Mouse (Mus musculus): ENCODE results near the gene Gpr157. TPM values are rescaled to one million over a fixed set of nuclear protein-coding genes. Genes with fewer than 3 reads are reported as not detected.

Gpr157 gene
- 0.42 TPM for polyA plus RNA-seq (2015; fragmentation: Illumina TruSeq; extraction: RNeasy Lipid Tissue Mini Kit (QIAGEN cat#74804); ENCODE audit: insufficient read depth, low read depth, low replicate concordance)

DNA sequence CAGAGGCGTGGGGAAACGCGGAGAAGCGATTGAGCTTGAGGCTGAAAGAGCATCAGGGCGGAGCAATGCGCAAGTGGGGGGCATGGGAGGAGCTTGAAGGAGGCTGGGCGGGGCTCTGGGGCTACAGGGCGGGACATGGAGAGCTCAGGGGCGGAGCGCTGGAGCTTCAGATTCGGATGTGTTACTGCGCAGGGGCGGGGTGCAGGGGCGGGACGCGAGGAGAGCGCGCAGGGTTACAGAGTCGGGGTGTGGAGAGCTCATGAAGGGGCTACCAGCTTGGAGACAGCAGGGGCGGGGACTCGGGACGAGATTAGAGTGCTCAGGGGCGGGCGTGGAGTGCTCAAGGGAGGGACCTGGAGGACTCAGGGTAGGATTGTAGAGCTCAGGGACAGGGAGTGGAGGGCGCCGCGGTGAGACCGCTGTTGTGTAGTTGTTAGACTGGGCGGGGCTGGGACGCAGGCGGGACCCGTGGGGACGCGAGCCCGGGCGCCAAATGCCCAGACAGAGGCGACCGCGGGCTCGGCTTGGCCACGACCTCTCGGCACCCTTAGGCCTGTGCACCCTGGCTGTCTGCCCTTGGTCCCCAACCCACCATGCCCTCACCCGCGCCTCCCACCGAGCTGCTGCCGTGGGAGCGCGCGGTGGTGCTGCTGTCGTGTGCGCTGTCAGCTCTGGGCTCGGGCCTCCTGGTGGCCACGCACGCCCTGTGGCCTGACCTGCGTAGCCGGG is at the start of gene Gpr157:
Gpr157 (plus strand) TSS at position 205 of the 729 bp plus-strand sequence.

GRCm38 (mm10) chr4:150119055-150119454 is 31.9 kb downstream of the Gpr157 start, which contains the start of gene Slc2a5:
Slc2a5 (plus strand) TSS chr4:150119283.

Other genes with a start within 250 kb of the Gpr157 start
- gene Spsb1, start 132.3 kb upstream of the Gpr157 start, polyA plus RNA-seq (2015; fragmentation: Illumina TruSeq; extraction: RNeasy Lipid Tissue Mini Kit (QIAGEN cat#74804); ENCODE audit: insufficient read depth, low read depth, low replicate concordance), result 3.3 TPM
- gene H6pd, start 78.3 kb upstream of the Gpr157 start, polyA plus RNA-seq (2015; fragmentation: Illumina TruSeq; extraction: RNeasy Lipid Tissue Mini Kit (QIAGEN cat#74804); ENCODE audit: insufficient read depth, low read depth, low replicate concordance), result 9.9 TPM
- 10.3 TPM for gene Slc2a5, start 31.9 kb downstream of the Gpr157 start, polyA plus RNA-seq (2015; fragmentation: Illumina TruSeq; extraction: RNeasy Lipid Tissue Mini Kit (QIAGEN cat#74804); ENCODE audit: insufficient read depth, low read depth, low replicate concordance)
- not detected for gene Slc2a7, start 61.6 kb downstream of the Gpr157 start, polyA plus RNA-seq (2015; fragmentation: Illumina TruSeq; extraction: RNeasy Lipid Tissue Mini Kit (QIAGEN cat#74804); ENCODE audit: insufficient read depth, low read depth, low replicate concordance)
- gene Car6, start 114.0 kb downstream of the Gpr157 start, polyA plus RNA-seq (2015; fragmentation: Illumina TruSeq; extraction: RNeasy Lipid Tissue Mini Kit (QIAGEN cat#74804); ENCODE audit: insufficient read depth, low read depth, low replicate concordance), result not detected
- 62.8 TPM for gene Eno1, start 149.4 kb downstream of the Gpr157 start, polyA plus RNA-seq (2015; fragmentation: Illumina TruSeq; extraction: RNeasy Lipid Tissue Mini Kit (QIAGEN cat#74804); ENCODE audit: insufficient read depth, low read depth, low replicate concordance)
- 17.5 TPM for gene Rere, start 194.3 kb downstream of the Gpr157 start, polyA plus RNA-seq (2015; fragmentation: Illumina TruSeq; extraction: RNeasy Lipid Tissue Mini Kit (QIAGEN cat#74804); ENCODE audit: insufficient read depth, low read depth, low replicate concordance)